Mouse (Mus musculus) hindbrain, embryonic 12.5 days (tissue): ENCODE data around the gene Ccnk. TPM values are rescaled to one million over a fixed set of nuclear protein-coding genes. Genes with fewer than 3 reads are reported as not detected.

Experiments
- polyA plus RNA-seq: library from polyadenylated mRNA; unstranded; fragments of >200 nt; fragmentation: Nextera tagmentation; extraction: Ambion mirVana; gene quantifications from 2 replicates; pipeline ENCODE4 v1.2.1, GENCODE M21; 2016

Gene Ccnk
- polyA plus RNA-seq, 1 experiment from 2014 or later: 3.6 TPM

Other genes starting within 250 kb of the Ccnk start
- 25.9 and 37.1 TPM in 2 replicates for gene Bcl11b, start 176.0 kb upstream of the Ccnk start, polyA plus RNA-seq
- gene Setd3, start 265 bp upstream of the Ccnk start, polyA plus RNA-seq: 108 and 118 TPM in 2 replicates
- 15.2 and 16.3 TPM in 2 replicates for gene Ccdc85c, start 95.8 kb downstream of the Ccnk start, polyA plus RNA-seq
- gene Hhipl1, start 126.7 kb downstream of the Ccnk start, polyA plus RNA-seq: 2.4 and 2.7 TPM in 2 replicates
- gene Cyp46a1, start 154.8 kb downstream of the Ccnk start, polyA plus RNA-seq: 14.2 and 15.6 TPM in 2 replicates
- gene Eml1, start 191.4 kb downstream of the Ccnk start, polyA plus RNA-seq: 71.8 and 73.0 TPM in 2 replicates